Comparison of ENCODE assay signal across 8 mouse cellular contexts in genomic region chr7:55737125-55737912, GRCm38 (mm10). TPM values are rescaled to one million over a fixed set of nuclear protein-coding genes. Genes with fewer than 3 reads are reported as not detected.
DNase-seq lines count a peak whose midpoint lies in the region; ATAC-seq and TF ChIP-seq lines count a peak whose summit lies in the region.

No protein-coding gene starts in this region.

- peak; percentile 76 for ATAC-seq in hindbrain, embryonic 14.5 days (ENCODE audit: low FRiP score)
- peak; percentile 39; the same call in 1 of the 2 replicates for ATAC-seq in neutrophil, adult 5-6 weeks (ENCODE audit: extremely low read depth, insufficient number of reproducible peaks, low FRiP score, poor library complexity, severe bottlenecking)
- ATAC-seq in erythroblast, adult 5-6 weeks (replicated peaks; ENCODE audit: low FRiP score, poor library complexity, severe bottlenecking): no peak

- no peaks in the 10 kb centered on the region for H3K36me3 ChIP-seq in hindbrain, embryonic 14.5 days (replicated peaks; ENCODE audit: control insufficient read depth, insufficient read depth)

- TF ChIP-seq CTCF in left cerebral cortex, adult 2 months (IDR thresholded peaks at IDR 0.05): peak; percentile 70

- no peaks in the 10 kb centered on the region for H3K4me1 ChIP-seq in hindbrain, embryonic 14.5 days (replicated peaks; ENCODE audit: control insufficient read depth, insufficient read depth, low read length)

- H3K4me3 ChIP-seq in hindbrain, embryonic 14.5 days (replicated peaks; ENCODE audit: low read length): no peak overlapping the region
- H3K4me3 ChIP-seq in left cerebral cortex, adult 2 months: no peak overlapping the region

- no peak overlapping the region for H3K4me2 ChIP-seq in hindbrain, embryonic 14.5 days (replicated peaks)

- WGBS in hindbrain, embryonic 14.5 days: 49% methylated on average over 4 of the region's 4 CpGs

- H3K9me3 ChIP-seq in hindbrain, embryonic 14.5 days (ENCODE audit: control insufficient read depth, low read length): no peaks in the 10 kb centered on the region

- peak; percentile 13 for DNase-seq in kidney, adult 18-20 months
- no peak for DNase-seq in kidney, adult 11 months
- peak; percentile 31 for DNase-seq in R1 (ENCODE audit: low read depth, low spot score)
- DNase-seq in embryo, embryonic 10.5 days (ENCODE audit: low spot score): peak; percentile 31
- peak; percentile 66 for DNase-seq in hindbrain, embryonic 14.5 days (ENCODE audit: low spot score)
- peak; percentile 62 for DNase-seq in left cerebral cortex, adult 2 months (ENCODE audit: extremely low spot score in 1 of 2, low spot score in 2 of 2)

- H3K27ac ChIP-seq in hindbrain, embryonic 14.5 days: no peak overlapping the region
- no peak overlapping the region for H3K27ac ChIP-seq in left cerebral cortex, adult 2 months

- intact Hi-C loops in left cerebral cortex, adult 2 months (cut with DNase I): loop anchor here (1.0 kb wide), 1 partner anchor 891 kb away; no protein-coding TSS in a partner anchor

- no peak overlapping the region for H3K9ac ChIP-seq in hindbrain, embryonic 14.5 days

- H3K27me3 ChIP-seq in hindbrain, embryonic 14.5 days (ENCODE audit: control insufficient read depth, insufficient read depth, low read length): no peaks in the 10 kb centered on the region

RNA-seq across cellular contexts. Expression of gene Siglech, which starts 30.7 kb away (rescaled TPM):
- 2.3 and 2.8 TPM in 2 replicates for polyA plus RNA-seq in hindbrain, embryonic 14.5 days (2014; fragmentation: Nextera tagmentation; extraction: Ambion mirVana)
- 10 to 100 TPM; 10.3 to 11.6 TPM for total RNA-seq in left cerebral cortex, adult 2 months (2021)
- total RNA-seq in neutrophil, adult 5-6 weeks (2017): 0.35 and 0.49 TPM in 2 replicates
- total RNA-seq in erythroblast, adult 5-6 weeks (2015; ENCODE audit: low replicate concordance): 1.0 TPM in 1 of 2 replicates, not detected in the other
- not detected in 2 replicates for total RNA-seq in erythroblast, adult 5-6 weeks (2017; ENCODE audit: low replicate concordance)

RNA-seq across cellular contexts. Expression of gene Tubgcp5, which starts 56.6 kb away (rescaled TPM):
- polyA plus RNA-seq in hindbrain, embryonic 14.5 days (2014; fragmentation: Nextera tagmentation; extraction: Ambion mirVana): 33.3 and 36.7 TPM in 2 replicates
- 10 to 100 TPM; 33.0 to 39.2 TPM for total RNA-seq in left cerebral cortex, adult 2 months (2021)
- 35.4 and 46.4 TPM in 2 replicates for total RNA-seq in neutrophil, adult 5-6 weeks (2017)
- total RNA-seq in erythroblast, adult 5-6 weeks (2015; ENCODE audit: low replicate concordance): 9.2 and 13.2 TPM in 2 replicates
- 5.2 and 7.9 TPM in 2 replicates for total RNA-seq in erythroblast, adult 5-6 weeks (2017; ENCODE audit: low replicate concordance)
